Mouse (Mus musculus): ENCODE measurements around the gene Atat1. TPM values are rescaled to one million over a fixed set of nuclear protein-coding genes. Genes with fewer than 3 reads are reported as not detected.
A peak's percentile ranks its signal among the peaks of the same experiment; 100 is the strongest.
"Not testable (repeated sequence)": the region's sequence is repeated elsewhere in the genome, so short reads cannot be mapped to it uniquely, and the experiment has no call there.

Atat1 gene
- polyA plus RNA-seq (2015; fragmentation: Nextera tagmentation; extraction: Ambion mirVana): 343 and 422 TPM in 2 replicates

DNA sequence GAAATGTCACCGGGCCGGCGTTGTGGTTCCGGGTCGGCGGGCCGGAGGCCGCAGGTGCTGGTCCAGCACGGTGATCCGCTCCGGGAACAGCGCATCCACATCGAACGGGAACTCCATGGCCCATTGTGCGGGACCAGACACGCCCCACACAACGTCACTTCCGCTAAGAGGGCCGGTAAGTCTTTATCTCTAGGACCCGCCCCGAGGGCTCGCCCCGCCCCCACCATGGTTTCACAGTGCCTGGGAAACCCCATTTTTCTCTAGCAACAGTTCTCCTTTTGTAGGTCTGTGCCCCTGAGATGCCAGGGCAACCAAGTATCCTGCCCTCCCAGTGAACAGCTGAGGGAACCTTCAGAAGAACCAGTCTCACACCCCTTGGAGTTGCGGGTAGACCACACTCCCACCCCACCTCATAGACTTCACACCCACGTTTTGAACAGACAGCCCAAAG is at the start of gene Atat1:
Gene Atat1, minus strand, starts transcription at position 157 of the 451 bp plus-strand sequence.
- ATAC-seq (ENCODE audit: low FRiP score, low read depth): peak; percentile 93
- no peaks in the 10 kb centered on the region for H3K27me3 ChIP-seq
- H3K27ac ChIP-seq (replicated peaks): peak within 1 kb of the TSS; percentile 91
- H3K9me3 ChIP-seq: no peaks in the 10 kb centered on the region
- peak within 1 kb of the TSS; percentile 67 for H3K4me3 ChIP-seq
- peak within 1 kb of the TSS; percentile 73 for H3K4me2 ChIP-seq
- 2% methylated on average over 25 of the region's 25 CpGs for WGBS
- H3K36me3 ChIP-seq: peaks cover 28% of the 10 kb centered on the region
- peak within 1 kb of the TSS; percentile 73 for H3K9ac ChIP-seq
- peaks cover 22% of the 10 kb centered on the region for H3K4me1 ChIP-seq (replicated peaks)

DNA sequence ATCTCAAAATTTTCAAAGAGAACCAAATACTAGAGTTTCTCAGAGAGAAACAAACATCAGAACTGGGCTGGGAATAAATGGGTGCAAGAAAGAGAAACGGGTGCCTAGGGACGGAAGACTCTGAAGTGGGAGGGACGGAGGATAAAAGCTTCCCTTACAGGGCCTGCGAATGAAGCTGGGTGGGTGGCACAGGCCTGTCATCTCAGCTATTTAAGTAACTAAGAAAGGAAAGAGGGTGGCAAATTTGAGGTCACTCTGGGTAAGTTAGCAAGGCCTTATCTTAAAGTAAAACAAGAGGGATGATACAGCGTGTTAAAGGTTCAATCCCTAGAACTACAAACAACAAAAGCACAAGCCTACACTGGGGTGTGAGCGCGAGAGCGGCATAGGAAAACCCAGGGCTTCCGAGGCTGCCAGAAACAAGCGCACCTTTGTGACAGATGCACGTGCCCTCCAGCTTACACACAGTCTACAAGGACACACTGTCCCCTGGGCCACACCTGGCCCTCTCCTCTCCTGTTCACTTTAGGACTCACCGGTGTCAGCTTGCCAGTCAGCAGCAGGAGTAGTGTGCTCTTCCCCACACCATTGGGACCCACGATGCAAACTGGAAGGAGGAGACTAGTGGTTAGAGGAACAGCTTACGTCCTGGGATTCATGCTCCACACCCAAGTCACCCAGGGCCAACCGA is 48.8 kb upstream of the Atat1 start:
- WGBS: 97% methylated on average over 15 of the region's 15 CpGs
- no peak overlapping the region for H3K4me3 ChIP-seq
- no peaks in the 10 kb centered on the region for H3K4me1 ChIP-seq (replicated peaks)
- H3K27ac ChIP-seq (replicated peaks): no peak overlapping the region
- H3K27me3 ChIP-seq: no peaks in the 10 kb centered on the region
- no peak overlapping the region for H3K4me2 ChIP-seq
- H3K9ac ChIP-seq: no peak overlapping the region
- H3K36me3 ChIP-seq: peaks cover 80% of the 10 kb centered on the region
- no peaks in the 10 kb centered on the region for H3K9me3 ChIP-seq
- ATAC-seq (ENCODE audit: low FRiP score, low read depth): no peak

DNA sequence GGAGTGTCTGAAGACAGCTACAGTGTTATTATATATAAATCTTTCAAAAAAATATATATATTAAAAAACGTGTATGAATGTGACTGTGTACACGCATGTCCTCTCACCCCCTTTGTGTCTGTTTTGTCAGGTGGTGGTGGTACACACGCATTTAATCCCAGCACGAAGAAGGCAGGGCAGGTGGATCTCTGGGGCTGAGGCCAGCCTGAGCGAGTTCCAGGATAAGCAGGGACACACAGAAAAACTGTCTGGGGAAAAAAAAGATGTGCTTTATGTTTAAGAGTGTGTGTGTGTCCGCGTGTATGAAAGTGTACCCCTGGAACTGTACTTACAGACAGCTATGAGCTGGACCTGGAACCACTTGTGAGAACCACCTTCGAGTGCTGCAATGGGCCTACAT is 44.8 kb upstream of the Atat1 start:
- H3K4me2 ChIP-seq: no peak overlapping the region
- no peak overlapping the region for H3K27ac ChIP-seq (replicated peaks)
- WGBS: 80% methylated on average over 8 of the region's 8 CpGs
- no peak overlapping the region for H3K9ac ChIP-seq
- H3K4me3 ChIP-seq: no peak overlapping the region
- H3K27me3 ChIP-seq: no peaks in the 10 kb centered on the region
- H3K4me1 ChIP-seq (replicated peaks): no peaks in the 10 kb centered on the region
- H3K36me3 ChIP-seq: peaks cover 40% of the 10 kb centered on the region
- no peak for ATAC-seq (ENCODE audit: low FRiP score, low read depth)
- no peaks in the 10 kb centered on the region for H3K9me3 ChIP-seq

DNA sequence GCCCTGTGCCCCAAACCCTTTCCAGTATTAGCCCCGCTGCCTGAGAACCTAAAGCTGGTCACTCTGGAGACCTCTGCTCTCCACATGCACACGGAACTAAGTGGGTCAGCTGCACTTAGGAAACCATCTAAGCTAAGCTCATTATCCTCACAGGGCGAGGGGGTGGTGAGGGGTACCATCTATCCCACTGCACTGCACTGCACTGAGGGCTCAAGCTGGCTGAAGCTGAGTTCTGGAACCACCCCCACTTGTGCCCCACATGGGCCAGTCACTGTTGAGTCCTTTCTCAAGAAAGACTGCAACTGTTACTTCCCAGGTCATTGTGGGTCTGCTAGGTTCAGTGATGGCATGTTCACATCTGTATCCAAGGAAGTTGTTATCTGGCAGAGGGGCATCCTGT is 42.7 kb upstream of the Atat1 start:
- not testable (repeated sequence) for H3K4me2 ChIP-seq; H3K9ac ChIP-seq; H3K9me3 ChIP-seq; H3K27ac ChIP-seq (replicated peaks); H3K4me1 ChIP-seq (replicated peaks); H3K27me3 ChIP-seq; H3K4me3 ChIP-seq
- peak; percentile 35; the same call in 1 of the 2 replicates for ATAC-seq (ENCODE audit: low FRiP score, low read depth)
- WGBS: 84% methylated on average over 3 of the region's 3 CpGs
- peaks cover 19% of the 10 kb centered on the region for H3K36me3 ChIP-seq

- H3K36me3 ChIP-seq; H3K27me3 ChIP-seq; H3K27ac ChIP-seq (replicated peaks); H3K4me1 ChIP-seq (replicated peaks); H3K4me3 ChIP-seq; ATAC-seq (ENCODE audit: low FRiP score, low read depth); H3K9me3 ChIP-seq; H3K9ac ChIP-seq; H3K4me2 ChIP-seq: not testable (repeated sequence)
Observed at GRCm38 (mm10) chr17:35950946-35951345, 41.1 kb upstream of the Atat1 start.

GRCm38 (mm10) chr17:35939941-35940340 is 30.1 kb upstream of the Atat1 start:
- no peaks in the 10 kb centered on the region for H3K36me3 ChIP-seq
- no peak overlapping the region for H3K4me3 ChIP-seq
- H3K9me3 ChIP-seq: no peaks in the 10 kb centered on the region
- no peaks in the 10 kb centered on the region for H3K4me1 ChIP-seq (replicated peaks)
- no peak overlapping the region for H3K27ac ChIP-seq (replicated peaks)
- H3K27me3 ChIP-seq: no peaks in the 10 kb centered on the region
- H3K9ac ChIP-seq: no peak overlapping the region
- ATAC-seq (ENCODE audit: low FRiP score, low read depth): no peak
- no peak overlapping the region for H3K4me2 ChIP-seq
- 60% methylated on average over 1 of the region's 1 CpGs for WGBS

- Histone ChIP-seq H3K9me3 (no peaks in the 10 kb centered on the region), H3K27ac (replicated peaks) (no peak overlapping the region)
- WGBS: 58% methylated on average over 2 of the region's 2 CpGs
Observed at GRCm38 (mm10) chr17:35939108-35939507, 29.2 kb upstream of the Atat1 start.

DNA sequence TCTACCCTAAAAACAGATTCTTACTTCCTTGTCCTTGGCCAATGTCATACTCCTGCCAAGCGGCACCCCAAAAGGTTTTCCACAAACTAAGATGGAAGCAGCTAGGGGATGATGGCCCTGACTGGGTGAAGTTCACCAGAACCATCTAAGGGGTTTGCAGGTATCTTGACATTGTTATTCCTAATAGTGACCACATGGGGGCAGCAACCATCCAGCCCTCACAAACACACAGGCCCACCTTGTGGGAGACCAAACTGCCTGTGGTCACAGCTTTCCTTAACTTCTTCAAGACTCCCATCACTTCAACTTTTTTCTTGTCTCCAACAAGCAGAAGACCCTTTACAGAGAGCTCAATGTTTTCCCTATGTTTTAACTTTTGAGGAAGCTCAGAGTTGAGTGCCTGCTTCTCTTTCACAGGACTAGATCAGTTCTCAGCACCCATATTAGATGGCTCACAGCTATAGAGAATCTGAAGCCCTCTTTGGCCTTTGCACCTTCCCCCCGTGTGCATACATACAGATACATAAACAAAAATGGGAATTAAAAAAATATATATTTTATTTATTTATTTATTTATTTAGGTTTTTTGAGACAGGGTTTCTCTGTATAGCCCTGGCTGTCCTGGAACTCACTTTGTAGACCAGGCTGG is 27.9 kb upstream of the Atat1 start:
- no peak overlapping the region for H3K27ac ChIP-seq (replicated peaks)
- H3K4me3 ChIP-seq: no peak overlapping the region
- H3K9ac ChIP-seq: no peak overlapping the region
- H3K36me3 ChIP-seq: no peaks in the 10 kb centered on the region
- H3K4me1 ChIP-seq (replicated peaks): no peaks in the 10 kb centered on the region
- no peaks in the 10 kb centered on the region for H3K27me3 ChIP-seq
- no peak overlapping the region for H3K4me2 ChIP-seq
- H3K9me3 ChIP-seq: no peaks in the 10 kb centered on the region
- 52% methylated on average over 2 of the region's 2 CpGs for WGBS
- peak; percentile 84; the same call in 1 of the 2 replicates for ATAC-seq (ENCODE audit: low FRiP score, low read depth)

More at GRCm38 (mm10) chr17:35939108-35939507, 29.2 kb upstream of the Atat1 start:
- H3K36me3 ChIP-seq: no peaks in the 10 kb centered on the region
- H3K4me2 ChIP-seq: no peak overlapping the region
- H3K4me1 ChIP-seq (replicated peaks): no peaks in the 10 kb centered on the region
- no peaks in the 10 kb centered on the region for H3K27me3 ChIP-seq
- H3K9ac ChIP-seq: no peak overlapping the region
- H3K4me3 ChIP-seq: no peak overlapping the region
- ATAC-seq (ENCODE audit: low FRiP score, low read depth): no peak

GRCm38 (mm10) chr17:35935763-35936162 is 25.9 kb upstream of the Atat1 start:
- not testable (repeated sequence) for H3K36me3 ChIP-seq; H3K4me1 ChIP-seq (replicated peaks); H3K27ac ChIP-seq (replicated peaks); H3K9me3 ChIP-seq; H3K27me3 ChIP-seq; H3K9ac ChIP-seq; ATAC-seq (ENCODE audit: low FRiP score, low read depth); H3K4me2 ChIP-seq; H3K4me3 ChIP-seq
- WGBS: 87% methylated on average over 14 of the region's 14 CpGs

DNA sequence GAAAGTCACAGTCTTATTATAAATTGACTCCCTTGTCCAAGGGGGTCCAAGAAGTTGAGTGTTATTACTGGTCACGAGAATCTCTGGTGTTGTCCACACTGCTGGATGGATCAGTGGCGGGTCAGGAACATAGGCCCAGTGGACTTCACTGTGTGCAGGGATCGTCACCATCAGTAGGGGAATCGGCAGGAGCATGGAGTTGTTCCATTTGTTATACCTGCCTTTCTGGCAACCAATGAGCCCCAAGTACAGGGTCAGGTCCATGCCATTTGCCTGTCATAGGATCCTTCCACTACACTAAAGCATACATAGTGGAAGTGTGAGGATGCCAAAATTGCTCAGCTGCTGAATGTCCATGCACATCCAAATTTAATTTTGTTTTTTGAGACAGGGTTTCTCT is 22.7 kb upstream of the Atat1 start:
- no peak overlapping the region for H3K4me3 ChIP-seq
- H3K9me3 ChIP-seq: no peaks in the 10 kb centered on the region
- WGBS: 89% methylated on average over 4 of the region's 4 CpGs
- ATAC-seq (ENCODE audit: low FRiP score, low read depth): no peak
- H3K27me3 ChIP-seq: no peaks in the 10 kb centered on the region
- H3K36me3 ChIP-seq: peaks cover 34% of the 10 kb centered on the region
- no peak overlapping the region for H3K27ac ChIP-seq (replicated peaks)
- no peaks in the 10 kb centered on the region for H3K4me1 ChIP-seq (replicated peaks)
- no peak overlapping the region for H3K4me2 ChIP-seq
- no peak overlapping the region for H3K9ac ChIP-seq

GRCm38 (mm10) chr17:35930627-35931026 is 20.8 kb upstream of the Atat1 start:
- Histone ChIP-seq H3K36me3 (peaks cover 50% of the 10 kb centered on the region), H3K27ac (replicated peaks) (no peak overlapping the region), H3K4me3 (no peak overlapping the region), H3K9ac (no peak overlapping the region), H3K27me3 (no peaks in the 10 kb centered on the region), H3K9me3 (no peaks in the 10 kb centered on the region), H3K4me1 (replicated peaks) (no peaks in the 10 kb centered on the region), H3K4me2 (no peak overlapping the region)
- ATAC-seq (ENCODE audit: low FRiP score, low read depth): 0 out of 2 replicates have a peak, but pooled peaks have one; percentile 21
- WGBS: 97% methylated on average over 12 of the region's 12 CpGs

DNA sequence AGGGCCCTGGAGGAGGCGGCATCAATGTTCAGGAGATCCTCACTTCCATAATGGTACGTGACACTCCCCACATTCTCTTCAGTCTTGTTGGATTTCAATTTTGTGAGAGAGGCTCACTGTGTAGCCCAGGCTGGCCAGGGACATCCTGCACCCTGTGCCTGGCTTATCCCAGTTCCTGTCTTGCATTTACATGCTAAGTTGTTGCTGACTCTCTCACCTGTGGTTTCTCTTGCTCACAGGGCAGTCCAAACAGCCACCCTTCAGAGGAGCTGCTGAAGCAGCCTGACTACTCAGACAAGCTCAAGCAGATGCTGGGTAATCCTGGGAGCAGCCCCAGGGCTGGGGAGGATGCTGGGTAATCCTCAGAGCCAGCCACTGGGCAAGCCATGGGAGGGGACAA is 19.7 kb upstream of the Atat1 start:
- peaks cover 61% of the 10 kb centered on the region for H3K36me3 ChIP-seq
- no peaks in the 10 kb centered on the region for H3K9me3 ChIP-seq
- no peaks in the 10 kb centered on the region for H3K4me1 ChIP-seq (replicated peaks)
- H3K9ac ChIP-seq: no peak overlapping the region
- 95% methylated on average over 2 of the region's 2 CpGs for WGBS
- no peak for ATAC-seq (ENCODE audit: low FRiP score, low read depth)
- H3K4me2 ChIP-seq: no peak overlapping the region
- no peak overlapping the region for H3K27ac ChIP-seq (replicated peaks)
- no peaks in the 10 kb centered on the region for H3K27me3 ChIP-seq
- H3K4me3 ChIP-seq: no peak overlapping the region
